Mouse (Mus musculus): ENCODE data around the gene Gnaz. TPM values are rescaled to one million over a fixed set of nuclear protein-coding genes. Genes with fewer than 3 reads are reported as not detected.

Gene Gnaz
- total RNA-seq (2014; fragmentation: Nextera tagmentation) (not detected in 2 replicates), total RNA-seq (2017) (0.11 TPM in 1 of 2 replicates, not detected in the other), polyA plus RNA-seq (2012) (0.02 TPM in 2 replicates)

DNA sequence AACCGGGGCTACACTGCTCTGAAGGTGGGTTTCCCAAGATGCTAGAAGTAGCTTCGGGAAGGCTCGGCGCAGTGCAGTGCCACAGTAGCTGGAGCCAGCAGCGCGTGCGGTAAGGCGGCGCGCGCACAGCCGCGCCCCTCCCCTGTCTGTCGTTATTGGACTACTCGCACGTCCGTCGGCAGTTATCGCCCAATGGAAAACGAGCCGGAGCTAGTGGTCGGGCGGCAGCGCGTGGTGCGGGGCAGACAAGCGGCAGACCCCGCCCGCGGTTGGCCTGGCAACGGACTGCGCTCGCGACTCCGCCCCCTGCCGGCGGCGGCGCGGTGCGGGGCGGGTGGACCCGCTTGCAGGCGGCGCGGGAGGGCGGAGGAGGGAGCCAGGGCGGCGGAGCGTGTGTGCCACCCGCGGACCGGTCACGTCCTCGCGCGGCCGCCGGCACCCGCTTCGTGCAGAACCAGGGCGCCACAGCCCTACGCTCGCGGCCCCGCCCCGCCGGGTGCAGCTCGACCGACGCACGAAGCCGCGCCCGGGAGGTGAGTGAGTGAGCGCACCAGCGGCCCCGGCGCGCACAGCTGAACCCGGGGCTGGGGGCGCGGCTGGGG lies at the start of gene Gnaz:
Gene Gnaz (plus strand): TSS at position 328 of the 602 bp plus-strand sequence.
- Histone ChIP-seq H3K27me3 (ENCODE audit: insufficient read depth, low read length) (no peaks in the 10 kb centered on the region), H3K9me3 (replicated peaks) (peaks cover 89% of the 10 kb centered on the region), H3K36me3 (replicated peaks) (no peaks in the 10 kb centered on the region), H3K4me3 (ENCODE audit: low read depth, low read length) (peak within 1 kb of the TSS; percentile 7; the same call in 1 of the 2 replicates), H3K4me1 (ENCODE audit: insufficient read depth, low read depth, low read length) (no peaks in the 10 kb centered on the region)
- TF ChIP-seq TAL1 (conservative IDR thresholded peaks at IDR 0.05; ENCODE audit: low read depth, low read length): no peak
- no peak for TF ChIP-seq GATA1 (IDR thresholded peaks at IDR 0.05; ENCODE audit: borderline replicate concordance, low read length)
- TF ChIP-seq GATA2 (IDR thresholded peaks at IDR 0.05; ENCODE audit: borderline replicate concordance, low read depth, low read length): no peak
- no peak for TF ChIP-seq POLR2AphosphoS5 (IDR thresholded peaks at IDR 0.05; ENCODE audit: insufficient replicate concordance, low read depth, low read length)
- TF ChIP-seq CTCF (IDR thresholded peaks at IDR 0.05; ENCODE audit: low read depth, low read length): no peak
- DNase-seq (ENCODE audit: low spot score) (no peak), ATAC-seq (ENCODE audit: extremely low read depth, insufficient number of reproducible peaks, low FRiP score, poor library complexity, severe bottlenecking) (no peak)

- Histone ChIP-seq H3K4me3 (ENCODE audit: low read depth, low read length) (no peak overlapping the region), H3K27me3 (ENCODE audit: insufficient read depth, low read length) (no peaks in the 10 kb centered on the region), H3K4me1 (ENCODE audit: insufficient read depth, low read depth, low read length) (no peaks in the 10 kb centered on the region), H3K9me3 (replicated peaks) (peaks cover 47% of the 10 kb centered on the region), H3K36me3 (replicated peaks) (no peaks in the 10 kb centered on the region)
- no peak for ATAC-seq (ENCODE audit: extremely low read depth, insufficient number of reproducible peaks, low FRiP score, poor library complexity, severe bottlenecking)
- TF ChIP-seq GATA2 (IDR thresholded peaks at IDR 0.05; ENCODE audit: borderline replicate concordance, low read depth, low read length): no peak
- no peak for TF ChIP-seq GATA1 (IDR thresholded peaks at IDR 0.05; ENCODE audit: borderline replicate concordance, low read length)
- no peak for TF ChIP-seq CTCF (IDR thresholded peaks at IDR 0.05; ENCODE audit: low read depth, low read length)
- no peak for TF ChIP-seq POLR2AphosphoS5 (IDR thresholded peaks at IDR 0.05; ENCODE audit: insufficient replicate concordance, low read depth, low read length)
- DNase-seq (ENCODE audit: low spot score): no peak
Measured at GRCm38 (mm10) chr10:74919277-74919676, 47.7 kb upstream of the Gnaz start.

- Histone ChIP-seq H3K36me3 (replicated peaks) (no peaks in the 10 kb centered on the region), H3K27me3 (ENCODE audit: insufficient read depth, low read length) (no peaks in the 10 kb centered on the region), H3K9me3 (replicated peaks) (peaks cover 65% of the 10 kb centered on the region), H3K4me3 (ENCODE audit: low read depth, low read length) (peak overlapping the region; percentile 18; the same call in 1 of the 2 replicates), H3K4me1 (ENCODE audit: insufficient read depth, low read depth, low read length) (no peaks in the 10 kb centered on the region)
- ATAC-seq (ENCODE audit: extremely low read depth, insufficient number of reproducible peaks, low FRiP score, poor library complexity, severe bottlenecking) (no peak), DNase-seq (ENCODE audit: low spot score) (no peak)
- no peak for TF ChIP-seq CTCF (IDR thresholded peaks at IDR 0.05; ENCODE audit: low read depth, low read length)
- no peak for TF ChIP-seq GATA1 (IDR thresholded peaks at IDR 0.05; ENCODE audit: borderline replicate concordance, low read length)
- no peak for TF ChIP-seq POLR2AphosphoS5 (IDR thresholded peaks at IDR 0.05; ENCODE audit: insufficient replicate concordance, low read depth, low read length)
- no peak for TF ChIP-seq GATA2 (IDR thresholded peaks at IDR 0.05; ENCODE audit: borderline replicate concordance, low read depth, low read length)
- no peak for TF ChIP-seq TAL1 (conservative IDR thresholded peaks at IDR 0.05; ENCODE audit: low read depth, low read length)
Measured at GRCm38 (mm10) chr10:74920853-74921567, 46.0 kb upstream of the Gnaz start.

DNA sequence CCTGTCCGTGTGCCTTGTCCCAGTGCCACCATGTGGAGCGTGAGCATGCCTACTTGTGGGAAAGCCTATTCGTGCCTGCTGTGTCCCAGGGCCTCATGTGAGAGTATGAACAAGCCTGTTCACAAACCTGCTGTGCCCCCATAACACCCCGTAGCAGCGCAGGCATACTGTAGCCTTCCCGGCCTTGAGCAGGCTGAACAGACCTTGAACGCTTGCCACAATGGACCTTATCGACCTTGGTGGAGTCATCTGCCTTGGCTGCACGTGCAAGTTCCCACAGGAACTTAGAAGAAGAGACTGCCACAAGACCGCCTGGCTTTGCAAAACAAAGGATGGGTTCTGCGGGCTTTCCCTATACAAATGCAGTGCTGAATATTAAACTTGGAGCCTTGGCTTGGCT lies 45.4 kb upstream of the Gnaz start:
- H3K27me3 ChIP-seq (ENCODE audit: insufficient read depth, low read length): peaks cover 2% of the 10 kb centered on the region; the same call in 1 of the 2 replicates
- H3K9me3 ChIP-seq (replicated peaks): peaks cover 71% of the 10 kb centered on the region
- no peak for DNase-seq (ENCODE audit: low spot score)
- H3K4me3 ChIP-seq (ENCODE audit: low read depth, low read length): no peak overlapping the region
- H3K36me3 ChIP-seq (replicated peaks): no peaks in the 10 kb centered on the region
- H3K4me1 ChIP-seq (ENCODE audit: insufficient read depth, low read depth, low read length): no peaks in the 10 kb centered on the region
- ATAC-seq (ENCODE audit: extremely low read depth, insufficient number of reproducible peaks, low FRiP score, poor library complexity, severe bottlenecking): no peak
- TF ChIP-seq GATA2 (IDR thresholded peaks at IDR 0.05; ENCODE audit: borderline replicate concordance, low read depth, low read length): no peak
- TF ChIP-seq POLR2AphosphoS5 (IDR thresholded peaks at IDR 0.05; ENCODE audit: insufficient replicate concordance, low read depth, low read length): no peak
- no peak for TF ChIP-seq TAL1 (conservative IDR thresholded peaks at IDR 0.05; ENCODE audit: low read depth, low read length)
- no peak for TF ChIP-seq CTCF (IDR thresholded peaks at IDR 0.05; ENCODE audit: low read depth, low read length)

- no peak for ATAC-seq (ENCODE audit: extremely low read depth, insufficient number of reproducible peaks, low FRiP score, poor library complexity, severe bottlenecking)
- no peaks in the 10 kb centered on the region for H3K4me1 ChIP-seq (ENCODE audit: insufficient read depth, low read depth, low read length)
- H3K4me3 ChIP-seq (ENCODE audit: low read depth, low read length): peak overlapping the region; percentile 0; the same call in 1 of the 2 replicates
- no peaks in the 10 kb centered on the region for H3K36me3 ChIP-seq (replicated peaks)
- H3K9me3 ChIP-seq (replicated peaks): peaks cover 72% of the 10 kb centered on the region
- peaks cover 2% of the 10 kb centered on the region; the same call in 1 of the 2 replicates for H3K27me3 ChIP-seq (ENCODE audit: insufficient read depth, low read length)
- no peak for TF ChIP-seq GATA2 (IDR thresholded peaks at IDR 0.05; ENCODE audit: borderline replicate concordance, low read depth, low read length)
- no peak for TF ChIP-seq TAL1 (conservative IDR thresholded peaks at IDR 0.05; ENCODE audit: low read depth, low read length)
- TF ChIP-seq POLR2AphosphoS5 (IDR thresholded peaks at IDR 0.05; ENCODE audit: insufficient replicate concordance, low read depth, low read length): no peak
- TF ChIP-seq GATA1 (IDR thresholded peaks at IDR 0.05; ENCODE audit: borderline replicate concordance, low read length): no peak
- TF ChIP-seq CTCF (IDR thresholded peaks at IDR 0.05; ENCODE audit: low read depth, low read length): no peak
- DNase-seq (ENCODE audit: low spot score): no peak
Measured at GRCm38 (mm10) chr10:74922763-74923162, 44.2 kb upstream of the Gnaz start.

DNA sequence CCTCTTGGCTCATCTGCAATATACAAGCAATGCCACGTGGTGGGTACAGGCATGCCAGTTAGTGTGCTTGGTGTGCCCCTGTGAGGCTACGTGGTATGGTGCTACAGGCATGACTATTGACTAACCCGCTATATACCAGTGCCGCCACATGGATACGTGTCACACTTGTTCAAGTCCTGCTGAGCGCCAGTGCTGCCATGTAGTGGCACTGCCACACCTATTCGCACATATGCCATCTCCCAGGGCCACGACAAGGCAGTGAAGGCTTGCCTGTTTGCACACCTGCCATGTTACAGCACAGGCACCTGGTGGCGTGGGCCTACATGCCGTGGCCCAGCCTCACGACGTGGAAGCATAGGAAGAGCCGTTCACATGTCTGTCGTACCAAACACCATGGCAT lies 42.7 kb upstream of the Gnaz start:
- TF ChIP-seq POLR2AphosphoS5 (IDR thresholded peaks at IDR 0.05; ENCODE audit: insufficient replicate concordance, low read depth, low read length) (no peak), GATA1 (IDR thresholded peaks at IDR 0.05; ENCODE audit: borderline replicate concordance, low read length) (no peak), CTCF (IDR thresholded peaks at IDR 0.05; ENCODE audit: low read depth, low read length) (no peak), TAL1 (conservative IDR thresholded peaks at IDR 0.05; ENCODE audit: low read depth, low read length) (no peak), GATA2 (IDR thresholded peaks at IDR 0.05; ENCODE audit: borderline replicate concordance, low read depth, low read length) (no peak)
- H3K9me3 ChIP-seq (replicated peaks): peaks cover 83% of the 10 kb centered on the region
- no peak for ATAC-seq (ENCODE audit: extremely low read depth, insufficient number of reproducible peaks, low FRiP score, poor library complexity, severe bottlenecking)
- H3K36me3 ChIP-seq (replicated peaks): no peaks in the 10 kb centered on the region
- H3K4me3 ChIP-seq (ENCODE audit: low read depth, low read length): peak overlapping the region; percentile 45; the same call in 1 of the 2 replicates
- H3K27me3 ChIP-seq (ENCODE audit: insufficient read depth, low read length): peaks cover 2% of the 10 kb centered on the region; the same call in 1 of the 2 replicates
- no peaks in the 10 kb centered on the region for H3K4me1 ChIP-seq (ENCODE audit: insufficient read depth, low read depth, low read length)
- DNase-seq (ENCODE audit: low spot score): no peak
